Mouse (Mus musculus) lung, adult 2 months (tissue): ENCODE measurements around the gene Ran.

ENCODE experiments used
- CTCF ChIP-seq: fragments of 200-500 bp; IDR thresholded peaks from 2 replicates; pipeline ENCODE4 v1.5.1; 2011; ENCODE audit warnings: mild to moderate bottlenecking, low read length, control low read depth; ENCODE audit not compliant: insufficient read depth
- POLR2A ChIP-seq: fragments of 200-500 bp; IDR thresholded peaks from 2 replicates; pipeline ENCODE4 v1.6.1; 2011; ENCODE audit warnings: low read depth, mild to moderate bottlenecking, control low read depth, low read length, borderline replicate concordance; ENCODE audit errors: extremely low read depth

- TF ChIP-seq CTCF, result no peak
- no peak for TF ChIP-seq POLR2A
These were observed 49.0 kb upstream of the Ran start for GRCm38 (mm10) chr5:128970878-128971277.
